Mouse (Mus musculus) midbrain, embryonic 14.5 days (tissue): ENCODE data around the gene Tbca. TPM values are rescaled to one million over a fixed set of nuclear protein-coding genes. Genes with fewer than 3 reads are reported as not detected.

Experiments
- ATAC-seq: fragments of 200-750 bp; cut with Nextera tagmentation; 2 replicates; pipeline ENCODE4 v1.8.0; 2017; ENCODE audit warnings: moderate number of reproducible peaks, moderate library complexity; ENCODE audit not compliant: low FRiP score, low TSS enrichment
- DNase-seq: peaks from one replicate; pipeline ENCODE4 v3.0.0-alpha.2; 2015
- H3K27ac ChIP-seq: fragments of 300-500 bp; sonication (generic); replicated peaks from 2 replicates; pipeline ENCODE4 v1.5.1; 2014; ENCODE audit warnings: mild to moderate bottlenecking, low read depth, low read length, moderate library complexity
- H3K27me3 ChIP-seq: fragments of 300-500 bp; sonication (generic); 2 replicates; pipeline ENCODE4 v1.6.1; 2014; ENCODE audit warnings: low read length, control low read depth, mixed read lengths; ENCODE audit not compliant: control insufficient read depth, insufficient read depth
- H3K36me3 ChIP-seq: fragments of 300-500 bp; sonication (generic); 2 replicates; pipeline ENCODE4 v1.6.1; 2014; ENCODE audit warnings: low read length, control low read depth; ENCODE audit not compliant: control insufficient read depth, insufficient read depth
- H3K4me1 ChIP-seq: fragments of 300-500 bp; sonication (generic); 2 replicates; pipeline ENCODE4 v1.6.1; 2014; ENCODE audit warnings: mild to moderate bottlenecking, antibody characterized with exemption, low read length, control low read depth; ENCODE audit not compliant: control insufficient read depth, insufficient read depth
- H3K4me2 ChIP-seq: fragments of 300-500 bp; sonication (generic); 2 replicates; pipeline ENCODE4 v1.6.1; 2014; ENCODE audit warnings: mild to moderate bottlenecking, low read length, moderate library complexity
- H3K4me3 ChIP-seq: fragments of 300-500 bp; sonication (generic); replicated peaks from 2 replicates; pipeline ENCODE4 v1.5.1; 2014; ENCODE audit warnings: low read depth, low read length
- H3K9ac ChIP-seq: fragments of 300-500 bp; sonication (generic); replicated peaks from 2 replicates; pipeline ENCODE4 v1.6.1; 2014; ENCODE audit warnings: mild to moderate bottlenecking, low read length, moderate library complexity
- H3K9me3 ChIP-seq: fragments of 300-500 bp; sonication (generic); 2 replicates; pipeline ENCODE4 v1.6.1; 2016; ENCODE audit warnings: low read length, control low read depth, mixed read lengths; ENCODE audit not compliant: control insufficient read depth
- WGBS: fragments of 180-500 bp; shearing (Covaris S2); extraction: QIAGEN DNeasy Blood & Tissue Kit; methylation state at CpG from one replicate; pipeline ENCODE4 v1.1.7; 2014; 5-methylcytosine and 5-hydroxymethylcytosine counted together
- polyA plus RNA-seq: library from polyadenylated mRNA; unstranded; fragments of >200 nt; fragmentation: Nextera tagmentation; extraction: Ambion mirVana; gene quantifications from 2 replicates; pipeline ENCODE4 v1.2.1, GENCODE M21; 2014

Tbca gene
- polyA plus RNA-seq, 1 experiment from 2014 or later: 240 TPM

GRCm38 (mm10) chr13:94872439-94872838 lies 83.7 kb downstream of the Tbca start:
- Histone ChIP-seq H3K27me3 (peaks cover 79% of the 10 kb centered on the region), H3K9ac (no peak overlapping the region), H3K36me3 (no peaks in the 10 kb centered on the region), H3K9me3 (no peaks in the 10 kb centered on the region), H3K4me3 (no peak overlapping the region), H3K4me2 (no peak overlapping the region), H3K4me1 (0 out of 2 replicates have a peak, but pooled peaks cover 4% of the 10 kb centered on the region), H3K27ac (no peak overlapping the region)
- DNase-seq: peak; percentile 47
- 1% methylated on average over 19 of the region's 19 CpGs for WGBS
- ATAC-seq: no peak

DNA sequence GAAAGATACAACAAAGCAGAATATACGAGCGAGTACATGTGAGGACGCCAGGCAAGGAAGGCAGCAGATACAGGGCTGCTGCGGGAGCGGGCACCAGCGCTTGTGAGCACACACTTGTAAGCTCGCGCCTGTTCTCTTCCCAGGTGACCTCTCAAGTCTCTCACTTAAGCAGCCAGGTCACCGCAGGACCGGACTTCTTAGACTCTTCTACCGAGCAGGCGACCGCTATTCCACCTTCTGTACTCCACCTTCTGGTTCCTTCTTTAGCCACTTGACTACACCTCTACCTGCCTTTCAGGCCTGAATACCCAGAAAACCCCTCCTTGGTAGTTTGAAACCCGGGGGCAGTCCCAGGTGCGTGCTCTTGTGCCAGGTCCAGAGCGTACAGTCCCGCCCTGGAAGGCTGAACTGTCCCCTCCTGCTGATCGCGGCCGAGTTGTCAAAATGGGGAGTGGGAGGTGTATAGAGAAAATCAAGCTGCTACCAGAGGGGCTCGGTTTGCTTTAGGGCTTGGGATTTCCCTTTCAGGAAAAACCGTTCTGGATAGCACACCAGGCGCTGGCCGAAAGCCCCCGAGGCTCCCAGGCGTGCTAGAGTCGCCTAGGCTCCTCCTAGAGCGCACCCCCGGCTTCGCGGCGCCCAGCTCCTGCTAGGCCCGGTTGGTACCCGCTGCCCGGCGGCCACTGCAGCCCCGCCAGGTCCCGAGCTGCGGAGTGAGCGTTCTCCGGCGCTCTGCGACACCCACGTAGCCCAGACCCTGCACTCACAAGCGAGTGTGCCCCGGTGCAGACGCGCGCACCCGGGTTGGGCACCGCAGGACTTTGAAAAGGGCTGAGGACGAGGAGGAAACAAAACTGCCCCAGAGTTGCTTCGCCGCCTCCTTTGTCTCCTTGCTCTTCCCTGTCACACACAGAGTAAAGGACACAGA lies 84.7 kb downstream of the Tbca start:
- peak overlapping the region; percentile 6; the same call in 1 of the 2 replicates for H3K27ac ChIP-seq
- no peak overlapping the region for H3K4me3 ChIP-seq
- 0 out of 2 replicates have a peak, but pooled peaks cover 4% of the 10 kb centered on the region for H3K4me1 ChIP-seq
- H3K36me3 ChIP-seq: no peaks in the 10 kb centered on the region
- peak; percentile 52 for DNase-seq
- no peak overlapping the region for H3K9ac ChIP-seq
- H3K4me2 ChIP-seq: peak overlapping the region; percentile 14; the same call in 1 of the 2 replicates
- WGBS: under 1% methylated on average over 54 of the region's 54 CpGs
- peaks cover 79% of the 10 kb centered on the region for H3K27me3 ChIP-seq
- no peaks in the 10 kb centered on the region for H3K9me3 ChIP-seq
- no peak for ATAC-seq

GRCm38 (mm10) chr13:94874039-94874425 lies 85.3 kb downstream of the Tbca start:
- no peaks in the 10 kb centered on the region for H3K4me1 ChIP-seq
- H3K27ac ChIP-seq: no peak overlapping the region
- H3K9ac ChIP-seq: no peak overlapping the region
- H3K9me3 ChIP-seq: no peaks in the 10 kb centered on the region
- no peak overlapping the region for H3K4me3 ChIP-seq
- no peak for ATAC-seq
- WGBS: under 1% methylated on average over 8 of the region's 8 CpGs
- no peaks in the 10 kb centered on the region for H3K36me3 ChIP-seq
- peaks cover 73% of the 10 kb centered on the region for H3K27me3 ChIP-seq
- DNase-seq: peak; percentile 54
- H3K4me2 ChIP-seq: no peak overlapping the region

- no peaks in the 10 kb centered on the region for H3K9me3 ChIP-seq
- DNase-seq (no peak), ATAC-seq (0 out of 2 replicates have a peak, but pooled peaks have one; percentile 53)
- no peak overlapping the region; the same call in 1 of the 2 replicates for H3K4me3 ChIP-seq
- no peak overlapping the region for H3K9ac ChIP-seq
- H3K4me2 ChIP-seq: peak overlapping the region; percentile 17; the same call in 1 of the 2 replicates
- peaks cover 70% of the 10 kb centered on the region for H3K27me3 ChIP-seq
- WGBS: under 1% methylated on average over 23 of the region's 23 CpGs
- 0 out of 2 replicates have a peak overlapping the region, but pooled peaks have one; percentile 1 for H3K27ac ChIP-seq
- H3K36me3 ChIP-seq: no peaks in the 10 kb centered on the region
- no peaks in the 10 kb centered on the region for H3K4me1 ChIP-seq
Observed at GRCm38 (mm10) chr13:94874656-94875395, 86.1 kb downstream of the Tbca start.

GRCm38 (mm10) chr13:94875396-94875880 lies 86.7 kb downstream of the Tbca start, which contains the start of gene Otp:
Gene Otp, plus strand, starts transcription at chr13:94875602.
- Histone ChIP-seq H3K27me3 (peaks cover 70% of the 10 kb centered on the region), H3K4me1 (no peaks in the 10 kb centered on the region), H3K4me2 (peak within 1 kb of the TSS; percentile 17; the same call in 1 of the 2 replicates), H3K4me3 (peak within 1 kb of the TSS; percentile 15), H3K9ac (no peak within 1 kb of the TSS), H3K27ac (peak within 1 kb of the TSS; percentile 22; the same call in 1 of the 2 replicates), H3K36me3 (no peaks in the 10 kb centered on the region), H3K9me3 (no peaks in the 10 kb centered on the region)
- ATAC-seq (peak; percentile 74), DNase-seq (peak; percentile 55)
- under 1% methylated on average over 30 of the region's 30 CpGs for WGBS

GRCm38 (mm10) chr13:94876286-94877210 lies 87.8 kb downstream of the Tbca start:
- DNase-seq: peak; percentile 47
- peak overlapping the region; percentile 57 for H3K27ac ChIP-seq

DNA sequence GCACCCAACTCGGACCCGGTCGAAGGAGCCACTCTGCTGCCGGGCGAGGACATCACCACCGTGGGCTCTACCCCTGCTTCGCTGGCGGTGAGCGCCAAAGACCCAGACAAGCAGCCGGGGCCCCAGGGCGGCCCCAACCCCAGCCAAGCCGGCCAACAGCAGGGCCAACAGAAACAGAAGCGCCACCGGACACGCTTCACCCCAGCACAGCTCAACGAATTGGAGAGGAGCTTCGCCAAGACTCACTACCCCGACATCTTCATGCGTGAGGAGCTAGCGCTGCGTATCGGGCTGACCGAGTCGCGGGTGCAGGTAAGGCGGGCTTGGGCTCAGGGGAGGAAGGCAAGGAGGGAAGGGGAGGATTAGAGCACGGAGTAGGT lies 88.5 kb downstream of the Tbca start:
- WGBS: under 1% methylated on average over 27 of the region's 27 CpGs
- ATAC-seq: no peak
- Histone ChIP-seq H3K27me3 (peaks cover 71% of the 10 kb centered on the region), H3K4me3 (peak overlapping the region; percentile 15; the same call in 1 of the 2 replicates), H3K4me1 (no peaks in the 10 kb centered on the region), H3K27ac (peak overlapping the region; percentile 57), H3K4me2 (no peak overlapping the region), H3K36me3 (no peaks in the 10 kb centered on the region), H3K9me3 (no peaks in the 10 kb centered on the region), H3K9ac (peak overlapping the region; percentile 34; the same call in 1 of the 2 replicates)
- peak; percentile 25 for DNase-seq

More at GRCm38 (mm10) chr13:94876286-94877210, 87.8 kb downstream of the Tbca start:
- Histone ChIP-seq H3K4me3 (peak overlapping the region; percentile 15), H3K27me3 (peaks cover 70% of the 10 kb centered on the region), H3K9me3 (no peaks in the 10 kb centered on the region), H3K4me2 (no peak overlapping the region), H3K4me1 (no peaks in the 10 kb centered on the region), H3K36me3 (no peaks in the 10 kb centered on the region), H3K9ac (peak overlapping the region; percentile 34; the same call in 1 of the 2 replicates)
- ATAC-seq: no peak
- under 1% methylated on average over 30 of the region's 30 CpGs for WGBS
